8 mouse cellular contexts compared by ENCODE assay signal in the genomic region with DNA sequence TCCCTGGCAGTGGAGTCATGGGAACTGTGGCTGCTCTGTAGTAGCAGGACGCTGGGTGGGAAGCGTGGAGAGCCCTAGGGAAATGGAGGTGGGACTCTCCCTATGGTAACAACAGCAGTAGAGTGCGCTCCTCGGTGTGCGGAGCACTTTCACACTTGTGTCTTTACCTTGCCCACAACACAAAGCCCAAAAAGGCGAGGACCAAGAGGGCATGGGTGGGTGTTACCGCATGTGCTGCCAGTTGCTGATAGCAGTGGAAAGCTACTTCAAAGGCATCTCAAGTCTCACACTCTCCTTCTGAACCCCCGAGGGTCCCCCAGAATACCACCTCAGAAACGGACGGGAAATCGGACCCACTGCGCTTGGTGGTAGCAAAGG. TPM values are rescaled to one million over a fixed set of nuclear protein-coding genes. Genes with fewer than 3 reads are reported as not detected.
DNase-seq lines count a peak whose midpoint lies in the region; ATAC-seq lines count a peak whose summit lies in the region.
"Had no signal": no experiment of that assay in that cellular context is flagged by ENCODE, and none has a peak within 500 bp of the region (broad histone marks: within the 10 kb centered on the region; RNA-seq: fewer than 3 reads in every experiment).

No protein-coding gene starts in this region.

- 28% methylated on average over 12 of the region's 12 CpGs for WGBS in liver, embryonic 11.5 days
- WGBS in embryonic facial prominence, embryonic 10.5 days, result 37% methylated on average over 12 of the region's 12 CpGs
- 48% methylated on average over 12 of the region's 12 CpGs for WGBS in hindbrain, embryonic 15.5 days
- 47% methylated on average over 12 of the region's 12 CpGs for WGBS in midbrain, embryonic 15.5 days

- H3K27me3 ChIP-seq in liver, embryonic 11.5 days (replicated peaks; ENCODE audit: control insufficient read depth, insufficient read depth, low read length), result peaks cover 10% of the 10 kb centered on the region
- H3K27me3 ChIP-seq in embryonic facial prominence, embryonic 10.5 days (replicated peaks; ENCODE audit: low read depth, poor library complexity, severe bottlenecking), result 0 out of 2 replicates have a peak, but pooled peaks cover 5% of the 10 kb centered on the region
- H3K27me3 ChIP-seq in hindbrain, embryonic 15.5 days, result no peaks in the 10 kb centered on the region
- H3K27me3 ChIP-seq in midbrain, embryonic 15.5 days (replicated peaks), result no peaks in the 10 kb centered on the region

- no peak overlapping the region; the same call in 1 of the 2 replicates for H3K27ac ChIP-seq in liver, embryonic 11.5 days (ENCODE audit: low read depth, low read length)
- H3K27ac ChIP-seq in embryonic facial prominence, embryonic 10.5 days (replicated peaks), result peak overlapping the region; percentile 89
- no peak overlapping the region for H3K27ac ChIP-seq in hindbrain, embryonic 15.5 days (replicated peaks)
- H3K27ac ChIP-seq in midbrain, embryonic 15.5 days, result no peak overlapping the region

- no peak for DNase-seq in liver, embryonic 11.5 days (ENCODE audit: low spot score)
- no peak for DNase-seq in liver
- DNase-seq in embryonic facial prominence, embryonic 10.5 days (ENCODE audit: low spot score), result no peak
- DNase-seq in cerebellum, postnatal 4 days (ENCODE audit: low spot score in 2 of 2), result no peak
- DNase-seq in urinary bladder, postnatal 14 days (ENCODE audit: low spot score), result no peak
- DNase-seq: thymus, postnatal 14 days had no signal

- H3K9ac ChIP-seq in liver, embryonic 11.5 days (ENCODE audit: low read depth, low read length), result no peak overlapping the region
- peak overlapping the region; percentile 20; the same call in 1 of the 2 replicates for H3K9ac ChIP-seq in hindbrain, embryonic 15.5 days
- no peak overlapping the region for H3K9ac ChIP-seq in midbrain, embryonic 15.5 days

- no peaks in the 10 kb centered on the region for H3K9me3 ChIP-seq in liver, embryonic 11.5 days (ENCODE audit: control insufficient read depth, low read length)
- H3K9me3 ChIP-seq in embryonic facial prominence, embryonic 10.5 days, result no peaks in the 10 kb centered on the region
- H3K9me3 ChIP-seq in hindbrain, embryonic 15.5 days, result no peaks in the 10 kb centered on the region
- H3K9me3 ChIP-seq in midbrain, embryonic 15.5 days, result no peaks in the 10 kb centered on the region

- peaks cover 35% of the 10 kb centered on the region for H3K4me1 ChIP-seq in liver, embryonic 11.5 days (replicated peaks; ENCODE audit: control insufficient read depth, insufficient read depth, low read length)
- peaks cover 86% of the 10 kb centered on the region for H3K4me1 ChIP-seq in embryonic facial prominence, embryonic 10.5 days
- H3K4me1 ChIP-seq in hindbrain, embryonic 15.5 days (replicated peaks), result peaks cover 22% of the 10 kb centered on the region
- peaks cover 11% of the 10 kb centered on the region for H3K4me1 ChIP-seq in midbrain, embryonic 15.5 days

- peak overlapping the region; percentile 49 for H3K4me2 ChIP-seq in liver, embryonic 11.5 days
- 0 out of 2 replicates have a peak overlapping the region, but pooled peaks have one; percentile 45 for H3K4me2 ChIP-seq in hindbrain, embryonic 15.5 days
- H3K4me2 ChIP-seq in midbrain, embryonic 15.5 days, result peak overlapping the region; percentile 41; the same call in 1 of the 2 replicates

- no peak for ATAC-seq in liver, embryonic 11.5 days (replicated peaks; ENCODE audit: low FRiP score)
- ATAC-seq in hindbrain, embryonic 15.5 days (ENCODE audit: low FRiP score, low read depth), result no peak
- ATAC-seq in midbrain, embryonic 15.5 days (replicated peaks), result no peak; the same call in 1 of the 2 replicates

- no peak overlapping the region for H3K4me3 ChIP-seq in liver, embryonic 11.5 days (ENCODE audit: low read depth, low read length)
- peak overlapping the region; percentile 48 for H3K4me3 ChIP-seq in embryonic facial prominence, embryonic 10.5 days
- no peak overlapping the region for H3K4me3 ChIP-seq in hindbrain, embryonic 15.5 days
- H3K4me3 ChIP-seq in midbrain, embryonic 15.5 days, result no peak overlapping the region

- H3K36me3 ChIP-seq in liver, embryonic 11.5 days (ENCODE audit: control insufficient read depth, insufficient read depth, low read length), result no peaks in the 10 kb centered on the region
- no peaks in the 10 kb centered on the region for H3K36me3 ChIP-seq in embryonic facial prominence, embryonic 10.5 days (replicated peaks)
- H3K36me3 ChIP-seq in hindbrain, embryonic 15.5 days, result no peaks in the 10 kb centered on the region
- no peaks in the 10 kb centered on the region for H3K36me3 ChIP-seq in midbrain, embryonic 15.5 days (replicated peaks)

RNA-seq across cellular contexts. Expression of a gene that starts 23.4 kb away (rescaled TPM):
- polyA plus RNA-seq in liver, embryonic 11.5 days (2014; fragmentation: Nextera tagmentation; extraction: Ambion mirVana), result 0.36 and 0.58 TPM in 2 replicates
- polyA plus RNA-seq in embryonic facial prominence, embryonic 10.5 days (2016; fragmentation: Nextera tagmentation; extraction: Ambion mirVana), result 0.50 and 0.78 TPM in 2 replicates
- polyA plus RNA-seq in hindbrain, embryonic 15.5 days (2015; fragmentation: Nextera tagmentation; extraction: Ambion mirVana), result 0.08 TPM in 2 replicates
- 0.09 TPM in 1 of 2 replicates, not detected in the other for polyA plus RNA-seq in midbrain, embryonic 15.5 days (2015; fragmentation: Nextera tagmentation; extraction: Ambion mirVana)

RNA-seq across cellular contexts. Expression of a gene that starts 42.3 kb away (rescaled TPM):
- polyA plus RNA-seq in liver, embryonic 11.5 days (2014; fragmentation: Nextera tagmentation; extraction: Ambion mirVana), result 0.21 TPM in 1 of 2 replicates, not detected in the other
- polyA plus RNA-seq in embryonic facial prominence, embryonic 10.5 days (2016; fragmentation: Nextera tagmentation; extraction: Ambion mirVana), result 0.96 and 1.0 TPM in 2 replicates
- 0.08 and 0.17 TPM in 2 replicates for polyA plus RNA-seq in hindbrain, embryonic 15.5 days (2015; fragmentation: Nextera tagmentation; extraction: Ambion mirVana)
- polyA plus RNA-seq in midbrain, embryonic 15.5 days (2015; fragmentation: Nextera tagmentation; extraction: Ambion mirVana), result 0.09 TPM in 1 of 2 replicates, not detected in the other
